Mouse (Mus musculus) heart, adult 11 months (tissue): ENCODE data around the gene Ppp4c.
A peak's percentile ranks its signal among the peaks of the same experiment; 100 is the strongest.

Experiments
- DNase-seq: peaks from one replicate; pipeline ENCODE4 v3.0.0; 2022

Ppp4c gene

DNA sequence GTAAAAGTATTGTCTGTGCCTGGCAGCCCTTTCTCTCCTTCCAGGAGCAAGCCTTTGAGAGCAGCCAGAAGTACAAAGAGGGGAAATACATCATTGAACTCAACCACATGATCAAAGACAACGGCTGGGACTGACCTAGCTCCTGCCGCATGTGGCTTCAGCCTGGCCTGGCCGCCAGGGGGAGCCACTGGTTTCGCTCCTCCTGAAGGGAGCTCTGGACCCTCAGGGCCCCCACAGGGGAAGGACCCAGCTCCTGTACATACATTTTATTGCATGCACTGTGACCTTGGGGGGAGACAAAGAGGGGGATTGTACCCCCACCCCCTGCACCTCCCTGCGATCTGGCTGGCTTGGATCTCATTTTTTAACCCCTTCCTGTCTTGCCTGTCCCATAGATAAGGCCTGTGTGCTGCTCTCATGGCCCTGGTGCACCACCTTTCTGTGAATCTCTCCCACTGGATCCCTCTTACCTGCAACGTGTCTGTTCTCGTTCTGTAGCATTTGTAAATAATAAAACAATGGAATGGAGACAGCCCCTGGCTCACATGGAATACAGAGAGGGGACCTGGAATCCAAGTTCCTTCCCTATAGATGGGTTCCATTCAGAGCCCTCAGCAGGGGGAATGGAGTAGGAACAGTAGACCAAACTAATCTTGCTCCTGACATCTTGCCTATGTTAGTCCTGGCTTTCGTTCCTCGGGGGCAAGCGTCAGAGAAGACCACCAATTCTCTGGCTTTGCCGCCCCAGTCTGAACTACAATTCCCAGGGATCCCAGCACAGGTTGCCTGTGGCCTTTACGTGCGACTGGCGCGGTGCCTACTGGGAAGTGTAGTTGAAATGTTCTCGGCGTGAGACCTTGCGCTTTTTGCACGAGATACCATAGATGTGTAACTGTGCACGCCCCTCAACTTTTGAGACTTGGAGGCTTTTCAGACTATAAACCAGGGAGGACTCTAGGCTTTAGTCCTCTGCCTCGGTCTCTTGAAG, 12.0 kb downstream of the Ppp4c start:
- peak; percentile 98 for DNase-seq

DNA sequence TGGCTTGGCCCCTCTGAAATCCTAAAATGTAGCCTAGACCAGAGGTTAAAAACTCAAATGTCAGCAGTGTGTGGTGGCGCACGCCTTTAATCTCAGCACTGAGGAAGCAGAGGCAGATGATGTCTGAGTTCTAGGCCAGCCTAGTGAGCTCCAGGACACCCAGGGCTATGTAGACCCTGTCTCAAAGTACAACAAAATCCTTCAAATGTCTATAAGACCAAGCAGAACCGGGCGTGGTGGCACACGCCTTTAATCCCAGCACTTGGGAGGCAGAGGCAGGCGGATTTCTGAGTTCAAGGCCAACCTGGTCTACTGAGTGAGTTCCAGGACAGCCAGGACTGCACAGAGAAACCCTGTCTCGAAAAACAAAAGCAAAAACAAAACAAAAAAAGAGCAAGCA, 13.2 kb downstream of the Ppp4c start:
- DNase-seq = peak; percentile 90

DNA sequence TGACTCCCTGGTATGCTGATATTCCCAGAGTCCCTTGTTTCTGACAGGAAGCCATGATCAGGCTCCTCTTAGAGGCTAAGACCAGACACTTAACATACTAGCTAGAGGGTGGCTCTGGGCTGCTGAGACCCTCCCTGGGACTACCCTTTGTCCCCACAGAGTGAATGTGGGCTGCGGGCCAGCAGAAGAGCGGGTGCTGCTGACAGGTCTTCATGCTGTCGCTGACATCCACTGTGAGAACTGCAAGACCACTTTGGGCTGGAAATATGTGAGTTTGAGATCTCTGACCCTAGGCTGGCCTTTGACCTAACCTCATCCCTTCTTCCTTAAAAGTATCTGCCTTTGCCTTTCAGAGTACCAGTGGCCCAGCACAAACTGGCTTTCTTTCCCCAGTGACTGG, 14.1 kb downstream of the Ppp4c start:
- DNase-seq = peak; percentile 95

DNA sequence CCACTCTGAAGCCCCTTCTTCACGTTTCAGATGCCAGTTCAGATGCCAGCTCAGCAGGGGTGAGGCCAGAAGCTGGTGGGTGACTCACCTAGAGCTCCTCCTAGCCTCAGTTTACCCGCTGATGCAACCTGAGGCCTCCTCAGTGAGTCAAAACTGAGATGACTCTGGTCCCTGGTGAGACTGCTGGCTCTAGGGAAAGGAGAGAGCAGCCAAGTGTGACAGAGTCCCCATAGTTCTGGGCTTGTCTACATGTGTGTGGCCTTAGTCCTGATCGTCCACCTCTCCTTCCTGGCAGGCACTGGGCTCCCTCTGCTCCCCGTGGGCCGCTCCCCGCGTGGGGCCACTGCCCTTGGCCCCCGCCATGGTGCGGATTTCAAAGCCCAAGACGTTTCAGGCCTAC, 14.8 kb downstream of the Ppp4c start:
- DNase-seq = peak; percentile 97

DNA sequence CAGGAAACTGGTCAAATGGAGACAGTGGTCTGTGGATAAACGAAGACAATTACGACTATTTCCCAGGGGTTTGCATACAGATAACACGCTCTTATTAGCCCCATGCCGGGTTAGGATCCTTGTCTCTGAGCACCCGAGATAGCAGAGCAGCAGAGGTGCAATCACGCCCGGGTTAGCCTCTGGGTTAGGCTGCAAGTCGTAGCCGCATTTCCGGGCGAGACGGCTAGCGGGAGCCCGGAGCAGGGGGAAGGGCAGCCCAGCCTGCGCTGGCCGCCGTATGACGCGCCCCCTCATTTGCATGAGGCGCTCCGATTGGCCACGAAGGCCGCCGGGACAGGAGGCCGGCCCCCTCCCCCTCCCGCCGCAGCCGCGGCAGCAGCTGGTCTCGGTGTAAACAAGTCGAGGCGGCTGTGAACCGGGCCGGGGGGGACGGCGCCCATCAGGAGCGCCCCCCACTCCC, 15.7 kb downstream of the Ppp4c start, which contains the start of gene Ypel3:
Gene Ypel3 (plus strand): TSS at position 358 of the 460 bp plus-strand sequence.
- peak; percentile 100 for DNase-seq

DNA sequence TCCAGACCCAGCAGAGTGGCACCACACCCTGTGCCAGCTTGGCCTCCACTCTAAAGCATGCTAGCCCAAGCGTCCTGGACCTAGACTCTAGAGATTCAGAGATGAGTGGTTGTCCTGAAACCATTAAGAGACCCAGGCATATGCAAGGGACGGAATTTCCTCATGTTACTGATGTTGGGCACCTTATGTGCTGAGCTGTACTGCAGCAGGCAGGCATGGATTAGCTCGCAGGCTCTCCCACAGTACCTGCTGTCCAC, 16.4 kb downstream of the Ppp4c start:
- no peak for DNase-seq

DNA sequence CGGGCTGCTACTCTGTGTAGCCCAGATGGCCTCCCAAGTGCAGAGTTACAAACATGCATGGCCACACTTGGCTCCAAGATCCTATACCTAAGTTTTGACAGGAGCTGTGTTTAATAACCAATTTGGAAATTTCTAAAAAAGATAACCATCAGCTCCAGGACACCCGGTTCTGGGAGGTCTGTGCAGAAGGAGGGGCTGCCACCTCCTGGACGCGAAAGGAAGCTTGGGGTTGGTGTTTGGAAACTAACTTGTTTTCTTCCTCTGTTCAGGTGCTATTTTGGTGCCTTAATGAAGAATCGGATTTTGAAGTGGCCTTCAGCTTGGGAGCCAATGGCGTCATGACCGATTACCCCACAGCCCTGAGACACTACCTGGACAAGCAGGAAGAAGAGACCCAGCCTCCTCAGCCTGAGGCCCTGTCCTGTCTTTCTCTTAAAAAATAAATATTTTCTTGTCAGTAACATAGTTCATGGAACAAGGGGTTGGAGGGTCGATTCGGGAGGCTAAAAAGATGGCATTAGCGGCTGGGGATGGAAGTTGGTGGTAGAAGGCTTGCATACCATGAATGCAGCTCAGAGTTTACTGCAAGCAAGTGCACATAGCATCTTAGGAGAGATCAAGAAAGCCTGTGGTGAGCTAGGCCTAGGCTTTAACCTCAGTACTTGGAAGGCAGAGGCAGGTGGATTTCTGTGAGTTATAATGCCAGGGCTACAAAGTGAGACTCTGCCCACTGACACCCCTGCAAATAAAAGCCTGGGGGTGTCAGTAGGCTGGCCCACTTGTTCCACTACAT, 16.9 kb downstream of the Ppp4c start:
- DNase-seq = peak; percentile 93

DNA sequence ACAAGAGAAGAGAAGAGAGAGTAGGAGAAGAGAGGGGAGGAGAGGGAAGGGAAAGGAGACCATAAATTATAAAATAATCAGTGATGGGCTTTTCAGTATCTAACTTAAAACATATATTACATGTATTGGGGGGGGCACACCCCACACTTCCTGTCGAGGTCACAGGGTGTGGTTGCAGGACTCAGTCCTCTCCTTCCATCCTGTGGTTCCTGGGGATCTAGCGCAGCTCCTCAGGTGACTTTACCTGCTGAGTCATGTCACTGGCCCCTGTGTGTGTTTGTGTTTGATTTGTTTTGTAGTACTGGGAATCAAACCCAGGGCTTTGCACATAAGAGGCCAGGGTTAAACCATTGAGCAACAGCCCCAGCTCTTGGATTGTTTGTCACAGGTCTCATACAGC, 17.8 kb downstream of the Ppp4c start:
- no peak for DNase-seq

DNA sequence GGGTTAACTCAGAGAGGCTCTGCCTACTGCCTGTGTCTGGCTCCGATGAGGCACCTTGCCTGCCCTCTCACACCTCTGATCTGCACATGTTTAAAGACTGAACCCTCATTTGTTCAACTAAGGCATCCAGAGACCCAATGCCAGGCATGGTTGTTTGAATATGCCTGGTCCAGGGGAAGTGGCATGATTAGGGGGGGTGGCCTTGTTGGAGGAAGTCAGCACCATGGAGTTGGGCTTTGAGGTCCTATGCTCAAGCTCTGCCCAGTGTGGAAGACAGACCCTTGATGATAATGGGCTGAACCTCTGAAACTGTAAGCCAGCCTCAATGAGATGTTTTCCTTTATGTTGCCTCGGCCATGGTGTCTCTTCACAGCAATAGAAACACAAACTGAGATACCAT, 18.9 kb downstream of the Ppp4c start:
- peak; percentile 85 for DNase-seq

DNA sequence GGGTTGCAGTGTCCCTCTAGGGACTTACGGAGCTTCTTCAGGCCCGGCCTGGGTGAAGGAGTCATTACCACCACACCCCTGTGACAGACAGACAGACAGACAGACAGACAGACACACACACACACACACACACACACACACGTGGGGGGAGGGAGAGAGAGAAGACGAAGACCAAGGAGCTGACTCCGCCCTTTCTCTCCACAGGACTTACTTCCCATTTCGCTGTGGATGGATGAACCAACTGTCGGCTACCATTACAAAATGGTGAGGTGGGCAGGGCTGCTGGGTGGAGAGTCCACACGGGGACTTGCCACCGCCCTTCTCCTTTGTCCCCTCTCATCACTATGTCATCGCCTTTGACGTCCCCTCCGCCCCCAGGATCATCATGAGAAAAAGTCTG, 21.5 kb downstream of the Ppp4c start:
- DNase-seq = no peak

DNA sequence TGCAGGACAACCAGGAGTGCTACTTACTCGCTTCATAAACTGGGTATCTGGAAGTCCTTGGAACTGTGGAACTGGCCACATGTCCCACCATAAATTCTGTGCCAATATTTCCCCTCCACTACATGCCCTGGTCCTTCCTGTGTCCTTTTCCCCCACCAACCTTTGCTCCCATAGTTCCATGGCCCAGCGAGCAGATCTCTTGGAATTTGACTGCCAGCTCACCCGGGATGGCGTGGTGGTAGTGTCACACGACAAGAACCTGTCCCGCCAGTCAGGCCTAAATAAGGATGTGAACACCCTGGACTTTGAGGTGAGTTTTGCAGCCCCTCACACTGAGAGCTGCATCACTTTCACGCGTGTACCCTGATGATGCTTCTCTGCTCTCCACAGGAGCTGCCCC, 25.3 kb downstream of the Ppp4c start:
- DNase-seq = no peak

DNA sequence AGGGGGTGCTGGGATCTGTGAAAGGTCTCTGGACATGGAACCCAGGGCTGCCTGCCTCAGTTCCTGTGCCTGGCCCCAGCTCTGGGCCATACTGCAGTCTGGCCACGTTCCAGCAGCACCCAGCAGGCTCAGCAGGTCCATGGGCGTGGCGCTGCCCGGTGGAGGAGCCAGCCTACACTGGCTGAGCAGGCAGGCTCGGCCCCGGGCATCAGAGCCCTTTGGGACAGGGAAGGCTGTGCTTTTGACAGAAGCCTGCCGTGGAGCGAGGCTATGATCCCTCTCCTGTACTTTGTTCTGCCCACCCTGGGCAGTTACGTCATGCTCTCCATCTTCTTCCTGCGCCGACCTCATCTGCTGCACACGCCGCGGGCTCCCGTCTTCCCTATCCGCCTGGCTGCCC, 26.1 kb downstream of the Ppp4c start, which contains the start of gene Gdpd3:
Gene Gdpd3 (plus strand): TSS at position 134 of the 400 bp plus-strand sequence.
- no peak for DNase-seq

DNA sequence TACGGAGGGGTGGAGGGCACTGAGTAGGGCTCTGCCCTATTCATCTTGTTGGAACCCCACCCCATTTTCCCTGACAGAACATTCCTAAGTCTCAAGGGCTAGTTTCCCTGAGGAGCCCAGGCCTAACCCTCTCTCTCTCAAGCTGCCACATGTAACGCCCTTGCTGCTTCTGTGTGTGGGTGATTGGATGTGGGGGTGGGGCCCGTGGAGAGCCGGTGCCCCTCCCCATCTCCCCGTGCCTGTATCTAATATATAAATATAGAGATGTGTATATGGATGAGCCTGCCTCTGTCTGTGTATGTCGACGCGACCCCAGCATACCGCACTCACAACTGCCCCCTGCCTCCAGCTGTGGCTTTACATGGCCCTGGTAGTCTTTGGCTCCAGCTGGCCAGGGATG, 26.8 kb downstream of the Ppp4c start:
- no peak for DNase-seq

DNA sequence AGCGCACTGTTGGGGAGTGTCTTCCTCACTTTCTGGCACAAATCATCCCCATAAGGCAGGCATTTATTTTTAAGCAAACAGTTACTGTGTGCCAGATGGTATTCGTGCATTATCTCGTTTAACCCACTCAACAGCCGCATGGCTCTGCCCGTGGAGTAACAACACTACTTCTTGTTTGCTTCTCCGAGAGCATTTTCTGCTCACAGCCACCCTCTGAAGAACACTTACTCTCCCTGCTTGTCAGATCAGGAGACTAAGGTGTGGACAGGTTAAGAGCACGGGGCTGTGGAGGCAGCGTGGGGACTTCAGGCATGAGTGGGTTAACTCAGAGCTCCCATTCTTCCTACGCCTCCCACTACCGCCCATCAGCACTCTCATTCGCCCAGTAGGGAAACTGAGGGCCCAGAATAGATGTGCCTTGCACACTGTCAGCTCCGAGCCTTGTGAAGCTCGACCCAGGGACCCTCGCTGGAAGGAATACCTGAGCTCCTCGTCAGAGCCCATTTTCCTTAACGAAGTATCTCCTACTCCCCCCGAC, 29.8 kb downstream of the Ppp4c start:
- DNase-seq = no peak

DNA sequence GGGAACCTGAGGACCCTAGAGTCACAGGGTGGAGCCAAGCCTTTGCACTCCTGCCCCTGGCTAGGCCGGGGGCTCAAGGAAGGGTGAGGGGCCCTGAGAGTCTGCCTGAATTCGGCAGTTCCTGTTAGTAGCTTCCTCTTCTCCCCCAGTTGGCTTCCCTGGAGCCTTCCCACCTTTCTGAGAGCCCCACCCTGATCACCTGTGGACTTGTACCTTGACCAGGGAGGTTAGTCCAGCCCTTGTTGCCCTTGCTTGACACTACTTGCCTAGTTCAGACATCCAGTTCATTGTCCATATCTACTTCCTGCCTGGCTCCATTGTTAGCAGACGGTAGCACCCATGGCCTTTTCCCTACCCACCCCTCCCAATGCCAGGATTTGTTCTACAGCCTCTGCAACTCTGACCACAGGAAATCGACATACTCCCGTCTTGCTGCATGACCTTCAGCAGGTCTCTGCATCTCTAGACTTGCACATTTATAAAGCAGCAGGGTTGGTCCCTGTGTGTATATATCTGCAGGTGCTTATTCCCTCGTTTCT, 30.7 kb downstream of the Ppp4c start:
- DNase-seq = peak; percentile 94

DNA sequence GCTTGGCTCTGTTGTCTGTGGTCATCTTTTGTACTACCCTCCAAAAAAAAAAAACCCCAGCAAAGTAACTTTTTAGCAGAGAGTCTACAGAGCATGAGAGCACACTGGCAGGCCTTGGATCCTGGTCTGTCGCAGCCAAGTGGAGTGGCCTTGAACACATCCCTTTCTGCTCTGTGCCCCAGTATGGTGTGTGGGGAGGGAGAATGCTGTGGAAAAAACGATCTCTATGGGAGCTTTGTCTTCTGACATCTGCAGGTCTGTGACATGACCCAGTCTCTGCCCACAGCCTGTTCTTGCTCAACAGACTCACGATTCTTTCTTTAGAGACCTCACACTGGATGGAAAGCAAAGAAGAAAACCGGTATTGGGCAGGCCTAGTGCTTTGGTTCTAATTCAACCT, 31.3 kb downstream of the Ppp4c start:
- no peak for DNase-seq

DNA sequence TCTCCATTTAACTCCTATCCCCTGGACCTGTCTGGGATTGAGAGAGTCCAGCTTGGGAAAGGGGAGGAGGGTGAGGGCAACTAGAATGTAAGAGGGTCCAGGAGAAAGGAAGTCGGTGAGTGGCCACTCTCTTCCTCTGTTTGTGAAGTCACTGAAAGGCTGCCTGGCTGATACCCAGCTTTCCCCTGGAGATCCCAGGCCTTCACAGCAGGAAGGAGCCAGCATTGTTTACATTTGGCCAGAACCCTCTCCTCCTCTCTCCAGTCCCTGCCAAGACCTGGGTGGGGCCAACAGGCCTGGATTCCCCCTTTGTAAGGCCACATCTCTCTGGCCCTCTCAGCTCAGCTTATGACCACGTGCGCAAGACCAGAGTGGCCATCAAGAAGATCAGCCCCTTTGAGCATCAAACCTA, 31.9 kb downstream of the Ppp4c start:
- peak; percentile 99 for DNase-seq

DNA sequence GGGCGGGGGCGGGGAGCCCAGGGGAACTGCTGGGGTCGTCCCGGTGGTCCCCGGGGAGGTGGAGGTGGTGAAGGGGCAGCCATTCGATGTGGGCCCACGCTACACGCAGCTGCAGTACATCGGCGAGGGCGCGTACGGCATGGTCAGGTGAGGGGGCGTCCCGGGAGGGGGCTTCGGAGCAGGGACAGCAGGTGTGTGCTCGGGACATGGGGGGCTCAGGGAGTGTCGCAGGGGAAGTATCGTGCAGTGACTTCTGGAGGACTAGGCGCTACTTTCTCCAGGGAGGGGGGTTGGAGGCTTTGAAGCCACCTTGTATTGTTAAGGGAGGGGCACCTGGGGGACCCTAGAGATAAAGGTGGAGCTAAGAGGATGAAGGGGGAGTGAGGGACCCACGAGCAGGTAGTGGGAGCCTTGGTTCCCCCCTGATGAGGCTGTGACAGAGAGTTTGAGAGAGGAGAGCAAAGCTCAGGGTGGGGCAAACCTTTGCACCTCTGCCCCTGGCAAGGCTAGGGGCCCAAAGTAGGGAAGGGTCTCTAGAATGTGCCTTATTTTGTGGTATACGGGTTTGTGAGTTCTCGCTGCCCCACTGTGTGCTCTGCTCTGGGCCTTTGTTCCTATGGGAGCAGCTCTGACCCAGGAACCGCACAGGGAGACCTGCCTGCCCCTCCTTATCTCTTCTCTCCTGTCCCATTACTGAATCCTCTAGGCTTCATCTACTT, 32.5 kb downstream of the Ppp4c start:
- DNase-seq = no peak

DNA sequence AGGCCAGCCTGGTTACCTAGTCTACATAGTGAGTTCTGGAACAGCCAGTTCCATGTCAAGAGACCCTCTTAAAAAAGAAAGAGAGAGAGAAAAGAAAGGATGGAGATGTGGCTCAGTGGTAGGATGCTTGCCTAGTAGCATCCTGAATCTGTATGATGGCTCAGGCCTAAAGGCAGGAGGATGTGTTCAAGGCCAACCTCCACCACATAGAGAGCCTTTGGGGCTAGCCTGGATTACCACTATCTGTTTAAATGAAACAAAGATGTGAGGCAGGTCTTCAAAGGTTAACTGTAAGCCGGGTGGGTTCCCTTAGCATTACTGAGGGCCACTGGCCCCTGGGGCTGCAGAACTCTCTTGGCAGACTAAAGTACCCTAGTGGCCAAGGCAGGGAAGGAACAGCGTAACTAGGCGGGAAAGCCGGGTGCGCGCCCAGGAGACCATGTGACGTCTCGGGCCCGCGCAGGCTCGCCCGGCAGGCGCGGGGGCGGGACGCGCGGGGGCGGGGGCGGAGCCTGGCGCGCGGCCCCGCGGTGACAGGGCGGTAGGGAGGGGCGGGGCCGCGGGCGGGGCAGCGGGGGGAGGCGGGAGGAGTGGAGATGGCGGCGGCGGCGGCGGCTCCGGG, 33.1 kb downstream of the Ppp4c start, which contains the start of gene Mapk3:
Gene Mapk3 (plus strand): TSS at position 552 of the 622 bp plus-strand sequence.
- peak; percentile 99 for DNase-seq

DNA sequence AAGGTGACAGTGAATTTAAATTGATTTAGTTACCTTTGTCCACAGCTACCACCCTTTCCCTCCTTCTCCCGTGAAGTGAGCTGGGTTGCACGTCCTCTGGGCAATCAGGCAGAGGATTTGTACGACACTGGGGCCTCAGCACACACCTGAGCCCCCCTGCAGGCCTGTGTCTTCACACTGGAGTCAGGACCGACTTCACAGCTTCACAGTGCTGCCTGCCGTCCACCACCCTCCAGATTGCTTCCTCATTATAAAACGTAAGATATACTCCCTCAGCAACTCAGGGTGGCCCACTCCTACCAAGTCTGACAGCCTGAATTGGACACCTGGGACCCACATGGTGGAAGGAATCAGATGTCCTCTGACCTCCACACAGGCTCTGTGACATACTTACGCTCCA, 33.8 kb downstream of the Ppp4c start:
- DNase-seq = peak; percentile 89

DNA sequence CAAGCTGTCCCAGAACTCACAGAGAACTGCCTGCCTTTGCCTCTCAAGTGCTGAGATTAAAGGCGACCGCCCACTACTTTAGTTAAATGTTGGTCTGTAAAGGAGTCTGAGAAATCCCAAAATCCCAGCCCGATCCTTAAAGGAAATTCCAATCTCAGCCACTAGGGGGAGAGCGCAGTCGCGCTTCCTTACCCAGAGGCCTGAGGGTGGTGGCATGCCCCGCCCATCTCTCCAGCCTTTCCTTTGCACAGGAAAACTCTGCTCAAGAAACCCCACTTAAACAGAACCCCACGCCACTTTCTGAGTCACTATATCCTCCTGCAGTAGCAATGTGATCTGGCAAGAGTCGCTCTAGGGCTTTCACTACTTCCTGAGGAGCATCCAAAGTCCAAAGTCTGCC, 37.4 kb downstream of the Ppp4c start:
- DNase-seq = peak; percentile 97
